Mouse (Mus musculus) cerebellum, postnatal 25 days (tissue): ENCODE data around the gene Mkrn2.
"Not testable (repeated sequence)": the region's sequence is repeated elsewhere in the genome, so short reads cannot be mapped to it uniquely, and the experiment has no call there.

Source experiments
- DNase-seq, 2 experiments: peaks; one replicate each; pipeline ENCODE4 v3.0.0; 2021; ENCODE audit warnings: mixed read lengths in 2 of 2

Mkrn2 gene

GRCm38 (mm10) chr6:115609121-115609520, 7.4 kb downstream of the Mkrn2 start:
- peak in 1 of 2 experiments; percentile 40 for DNase-seq

GRCm38 (mm10) chr6:115610301-115610700, 8.6 kb downstream of the Mkrn2 start:
- no peak for DNase-seq

GRCm38 (mm10) chr6:115613793-115614192, 12.1 kb downstream of the Mkrn2 start:
- DNase-seq = no peak

GRCm38 (mm10) chr6:115615983-115616382, 14.3 kb downstream of the Mkrn2 start:
- no peak for DNase-seq

- no peak for DNase-seq
Observed at GRCm38 (mm10) chr6:115619818-115620217, 18.1 kb downstream of the Mkrn2 start.

GRCm38 (mm10) chr6:115620942-115621341, 19.2 kb downstream of the Mkrn2 start:
- no peak for DNase-seq

GRCm38 (mm10) chr6:115626121-115626520, 24.4 kb downstream of the Mkrn2 start:
- no peak for DNase-seq

GRCm38 (mm10) chr6:115631056-115631795, 29.5 kb downstream of the Mkrn2 start:
- DNase-seq = no peak

- no peak for DNase-seq
Observed at GRCm38 (mm10) chr6:115634015-115634414, 32.3 kb downstream of the Mkrn2 start.

GRCm38 (mm10) chr6:115638188-115638587, 36.5 kb downstream of the Mkrn2 start:
- not testable (repeated sequence) for DNase-seq

- DNase-seq = no peak
Observed at GRCm38 (mm10) chr6:115643315-115643714, 41.6 kb downstream of the Mkrn2 start.

- DNase-seq = no peak
Observed at GRCm38 (mm10) chr6:115649792-115650365, 48.2 kb downstream of the Mkrn2 start.

- DNase-seq = no peak
Observed at GRCm38 (mm10) chr6:115650476-115651427, 49.0 kb downstream of the Mkrn2 start.

GRCm38 (mm10) chr6:115651719-115652118, 50.0 kb downstream of the Mkrn2 start:
- no peak for DNase-seq

- no peak for DNase-seq
Observed at GRCm38 (mm10) chr6:115653939-115654338, 52.2 kb downstream of the Mkrn2 start.

- DNase-seq = no peak
Observed at GRCm38 (mm10) chr6:115658802-115659201, 57.1 kb downstream of the Mkrn2 start.

- no peak for DNase-seq
Observed at GRCm38 (mm10) chr6:115664268-115664667, 62.6 kb downstream of the Mkrn2 start.

GRCm38 (mm10) chr6:115666641-115667040, 64.9 kb downstream of the Mkrn2 start:
- no peak for DNase-seq
